ENCODE assay signal across 8 mouse cellular contexts in genomic region chr13:67360131-67360744, GRCm38 (mm10). TPM values are rescaled to one million over a fixed set of nuclear protein-coding genes. Genes with fewer than 3 reads are reported as not detected.
A peak's percentile ranks its signal among the peaks of the same experiment; 100 is the strongest.
DNase-seq lines count a peak whose midpoint lies in the region; ATAC-seq and TF ChIP-seq lines count a peak whose summit lies in the region.

Gene Gm28044, minus strand, starts transcription at chr13:67360536.
Gene Zfp953, minus strand, starts transcription at chr13:67360605.

- no peak for TF ChIP-seq POLR2A in testis, adult 2 months (IDR thresholded peaks at IDR 0.05; ENCODE audit: control insufficient read depth, low read depth, low read length)

- no peaks in the 10 kb centered on the region for H3K9me3 ChIP-seq in E14TG2a.4 (ENCODE audit: low read length)
- H3K9me3 ChIP-seq in forebrain, embryonic 12.5 days: no peaks in the 10 kb centered on the region
- H3K9me3 ChIP-seq in heart, postnatal 0 days (replicated peaks; ENCODE audit: control insufficient read depth, low read length): no peaks in the 10 kb centered on the region
- H3K9me3 ChIP-seq in liver, embryonic 16.5 days (replicated peaks; ENCODE audit: control insufficient read depth, low read length): no peaks in the 10 kb centered on the region
- no peaks in the 10 kb centered on the region for H3K9me3 ChIP-seq in neural tube, embryonic 13.5 days

- TF ChIP-seq CTCF in E14TG2a.4 (conservative IDR thresholded peaks at IDR 0.05; ENCODE audit: low read length): no peak; the same call in 1 of the 2 replicates
- TF ChIP-seq CTCF in heart, postnatal 0 days (IDR thresholded peaks at IDR 0.05; ENCODE audit: low read depth): peak; percentile 28
- TF ChIP-seq CTCF in testis, adult 2 months (IDR thresholded peaks at IDR 0.05; ENCODE audit: control insufficient read depth, insufficient read depth, insufficient replicate concordance, low read depth, low read length): no peak

- no peaks in the 10 kb centered on the region for H3K36me3 ChIP-seq in E14TG2a.4 (ENCODE audit: insufficient read depth, low read length)
- no peaks in the 10 kb centered on the region for H3K36me3 ChIP-seq in forebrain, embryonic 12.5 days (replicated peaks)
- no peaks in the 10 kb centered on the region for H3K36me3 ChIP-seq in heart, postnatal 0 days (replicated peaks; ENCODE audit: control insufficient read depth, insufficient read depth, low read length)
- no peaks in the 10 kb centered on the region for H3K36me3 ChIP-seq in liver, embryonic 16.5 days (ENCODE audit: control insufficient read depth, insufficient read depth)
- no peaks in the 10 kb centered on the region for H3K36me3 ChIP-seq in neural tube, embryonic 13.5 days
- no peaks in the 10 kb centered on the region for H3K36me3 ChIP-seq in testis, adult 2 months (ENCODE audit: control insufficient read depth, insufficient read depth, low read length)

- H3K4me2 ChIP-seq in forebrain, embryonic 12.5 days: peak within 1 kb of the TSS; percentile 61
- peak within 1 kb of the TSS; percentile 83 for H3K4me2 ChIP-seq in heart, postnatal 0 days (ENCODE audit: low read depth, low read length)
- H3K4me2 ChIP-seq in liver, embryonic 16.5 days (ENCODE audit: low read depth, low read length): peak within 1 kb of the TSS; percentile 51
- peak within 1 kb of the TSS; percentile 84 for H3K4me2 ChIP-seq in neural tube, embryonic 13.5 days

- peaks cover 7% of the 10 kb centered on the region for H3K4me1 ChIP-seq in E14TG2a.4 (replicated peaks; ENCODE audit: low read depth, low read length)
- H3K4me1 ChIP-seq in forebrain, embryonic 12.5 days: peaks cover 6% of the 10 kb centered on the region
- 0 out of 2 replicates have a peak, but pooled peaks cover 5% of the 10 kb centered on the region for H3K4me1 ChIP-seq in heart, postnatal 0 days (ENCODE audit: control insufficient read depth, insufficient read depth)
- H3K4me1 ChIP-seq in liver, embryonic 16.5 days (ENCODE audit: control insufficient read depth, low read depth, low read length): peaks cover 7% of the 10 kb centered on the region
- H3K4me1 ChIP-seq in neural tube, embryonic 13.5 days (replicated peaks): peaks cover 13% of the 10 kb centered on the region
- no peaks in the 10 kb centered on the region; the same call in 1 of the 2 replicates for H3K4me1 ChIP-seq in testis, adult 2 months (ENCODE audit: control insufficient read depth, insufficient read depth, low read length)

- peak; percentile 83 for DNase-seq in c-Kit-positive CD71-positive TER-119-positive erythroid progenitor cells, embryonic 14.5 days (ENCODE audit: low spot score)
- peak; percentile 92 for DNase-seq in heart, postnatal 0 days (ENCODE audit: low spot score)
- DNase-seq in kidney, postnatal 4 days: peak; percentile 92 to 94

- peak; percentile 95 for ATAC-seq in forebrain, embryonic 12.5 days (ENCODE audit: low FRiP score)
- peak; percentile 89 for ATAC-seq in heart, postnatal 0 days (ENCODE audit: insufficient read depth, low read depth)
- ATAC-seq in liver, embryonic 16.5 days (ENCODE audit: low read depth): peak; percentile 81
- peak; percentile 96 for ATAC-seq in neural tube, embryonic 13.5 days (ENCODE audit: low read depth)

- no peaks in the 10 kb centered on the region for H3K27me3 ChIP-seq in E14TG2a.4 (ENCODE audit: insufficient read depth, low read length)
- H3K27me3 ChIP-seq in forebrain, embryonic 12.5 days: no peaks in the 10 kb centered on the region
- no peaks in the 10 kb centered on the region for H3K27me3 ChIP-seq in heart, postnatal 0 days (ENCODE audit: control insufficient read depth, insufficient read depth, low read length)
- H3K27me3 ChIP-seq in liver, embryonic 16.5 days (ENCODE audit: control insufficient read depth, insufficient read depth, low read depth, low read length): no peaks in the 10 kb centered on the region
- no peaks in the 10 kb centered on the region for H3K27me3 ChIP-seq in neural tube, embryonic 13.5 days
- no peaks in the 10 kb centered on the region for H3K27me3 ChIP-seq in testis, adult 2 months (ENCODE audit: control insufficient read depth, insufficient read depth, low read length)

- no peak for TF ChIP-seq EP300 in heart, postnatal 0 days (IDR thresholded peaks at IDR 0.05; ENCODE audit: low read depth)

- H3K9ac ChIP-seq in forebrain, embryonic 12.5 days: peak within 1 kb of the TSS; percentile 63
- peak within 1 kb of the TSS; percentile 72 for H3K9ac ChIP-seq in heart, postnatal 0 days (replicated peaks; ENCODE audit: low read depth, low read length)
- peak within 1 kb of the TSS; percentile 77 for H3K9ac ChIP-seq in liver, embryonic 16.5 days (ENCODE audit: low read depth, low read length)
- H3K9ac ChIP-seq in neural tube, embryonic 13.5 days: peak within 1 kb of the TSS; percentile 72

- no peak within 1 kb of the TSS for H3K27ac ChIP-seq in forebrain, embryonic 12.5 days
- H3K27ac ChIP-seq in heart, postnatal 0 days (ENCODE audit: low read depth): peak within 1 kb of the TSS; percentile 73
- H3K27ac ChIP-seq in liver, embryonic 16.5 days (ENCODE audit: low read length): peak within 1 kb of the TSS; percentile 68
- H3K27ac ChIP-seq in neural tube, embryonic 13.5 days (replicated peaks): peak within 1 kb of the TSS; percentile 38; the same call in 1 of the 2 replicates
- H3K27ac ChIP-seq in testis, adult 2 months (ENCODE audit: control insufficient read depth, insufficient read depth, low read depth, low read length): peak within 1 kb of the TSS; percentile 90

- under 1% methylated on average over 15 of the region's 15 CpGs for WGBS in forebrain, embryonic 12.5 days
- WGBS in heart, postnatal 0 days: under 1% methylated on average over 15 of the region's 15 CpGs
- under 1% methylated on average over 15 of the region's 15 CpGs for WGBS in liver, embryonic 16.5 days (ENCODE audit: insufficient replicate concordance)
- 0% methylated on average over 15 of the region's 15 CpGs for WGBS in neural tube, embryonic 13.5 days

- peak within 1 kb of the TSS; percentile 90 for H3K4me3 ChIP-seq in E14TG2a.4 (replicated peaks; ENCODE audit: low read length)
- peak within 1 kb of the TSS; percentile 71 for H3K4me3 ChIP-seq in forebrain, embryonic 12.5 days (replicated peaks)
- peak within 1 kb of the TSS; percentile 71 for H3K4me3 ChIP-seq in heart, postnatal 0 days (ENCODE audit: low read depth, low read length)
- peak within 1 kb of the TSS; percentile 78 for H3K4me3 ChIP-seq in liver, embryonic 16.5 days (ENCODE audit: low read depth, low read length)
- peak within 1 kb of the TSS; percentile 76 for H3K4me3 ChIP-seq in neural tube, embryonic 13.5 days
- peak within 1 kb of the TSS; percentile 96 for H3K4me3 ChIP-seq in testis, adult 2 months (ENCODE audit: control insufficient read depth, low read depth, low read length)

RNA-seq across cellular contexts. Expression of gene Gm28044, which starts in this region (rescaled TPM):
- polyA plus RNA-seq in forebrain, embryonic 12.5 days (2016; fragmentation: Nextera tagmentation; extraction: Ambion mirVana): not detected in 2 replicates
- not detected in 2 replicates for total RNA-seq in heart, postnatal 0 days (2014; rRNA removed; ENCODE audit: low replicate concordance)
- polyA plus RNA-seq in heart, postnatal 0 days (2015; fragmentation: Nextera tagmentation; extraction: Ambion mirVana): 0.30 TPM in 1 of 2 replicates, not detected in the other
- 0.19 TPM in 1 of 2 replicates, not detected in the other for polyA plus RNA-seq in liver, embryonic 16.5 days (2015; fragmentation: Nextera tagmentation; extraction: Ambion mirVana)
- polyA plus RNA-seq in neural tube, embryonic 13.5 days (2015; fragmentation: Nextera tagmentation; extraction: Ambion mirVana): not detected in 2 replicates
- not detected in 2 replicates for polyA plus RNA-seq in testis, adult 2 months (2012; rRNA removed)

RNA-seq across cellular contexts. Expression of gene Zfp953, which starts in this region (rescaled TPM):
- polyA plus RNA-seq in forebrain, embryonic 12.5 days (2016; fragmentation: Nextera tagmentation; extraction: Ambion mirVana): 0.87 and 0.94 TPM in 2 replicates
- 0.84 and 2.7 TPM in 2 replicates for total RNA-seq in heart, postnatal 0 days (2014; rRNA removed; ENCODE audit: low replicate concordance)
- polyA plus RNA-seq in heart, postnatal 0 days (2015; fragmentation: Nextera tagmentation; extraction: Ambion mirVana): 0.31 and 0.47 TPM in 2 replicates
- 0.62 and 0.63 TPM in 2 replicates for polyA plus RNA-seq in liver, embryonic 16.5 days (2015; fragmentation: Nextera tagmentation; extraction: Ambion mirVana)
- polyA plus RNA-seq in neural tube, embryonic 13.5 days (2015; fragmentation: Nextera tagmentation; extraction: Ambion mirVana): 0.82 and 1.0 TPM in 2 replicates
- polyA plus RNA-seq in testis, adult 2 months (2012; rRNA removed): 0.19 and 0.27 TPM in 2 replicates

Comparison
In these comparisons a context has a peak if more than half of its experiments do, and no peak if none do; other contexts are left out.
1. Peak in ATAC-seq, H3K4me3 ChIP-seq, H3K9ac ChIP-seq and H3K4me2 ChIP-seq in forebrain, embryonic 12.5 days; RNA of the genes that start here not detected or under 1 TPM.
2. Peak in ATAC-seq, H3K4me3 ChIP-seq, H3K27ac ChIP-seq, H3K9ac ChIP-seq and H3K4me2 ChIP-seq in liver, embryonic 16.5 days; RNA of the genes that start here not detected or under 1 TPM.